Mouse (Mus musculus): ENCODE measurements at regions not wholly inside any gene's neighbourhood (a gene's known extent, or its start where the extent isn't known, plus 50 kb on each side); places are given as distances from the start of the nearest gene placed in this dataset.
"Not testable (repeated sequence)": the region's sequence is repeated elsewhere in the genome, so short reads cannot be mapped to it uniquely, and the experiment has no call there.

- no peak for ATAC-seq (ENCODE audit: insufficient number of reproducible peaks, low FRiP score, low TSS enrichment)
These were observed 53.4 kb upstream of the Castor2 start for GRCm38 (mm10) chr5:134046086-134046485.

GRCm38 (mm10) chr5:134042938-134043337, 56.6 kb upstream of the Castor2 start:
- ATAC-seq (ENCODE audit: insufficient number of reproducible peaks, low FRiP score, low TSS enrichment), result not testable (repeated sequence)

DNA sequence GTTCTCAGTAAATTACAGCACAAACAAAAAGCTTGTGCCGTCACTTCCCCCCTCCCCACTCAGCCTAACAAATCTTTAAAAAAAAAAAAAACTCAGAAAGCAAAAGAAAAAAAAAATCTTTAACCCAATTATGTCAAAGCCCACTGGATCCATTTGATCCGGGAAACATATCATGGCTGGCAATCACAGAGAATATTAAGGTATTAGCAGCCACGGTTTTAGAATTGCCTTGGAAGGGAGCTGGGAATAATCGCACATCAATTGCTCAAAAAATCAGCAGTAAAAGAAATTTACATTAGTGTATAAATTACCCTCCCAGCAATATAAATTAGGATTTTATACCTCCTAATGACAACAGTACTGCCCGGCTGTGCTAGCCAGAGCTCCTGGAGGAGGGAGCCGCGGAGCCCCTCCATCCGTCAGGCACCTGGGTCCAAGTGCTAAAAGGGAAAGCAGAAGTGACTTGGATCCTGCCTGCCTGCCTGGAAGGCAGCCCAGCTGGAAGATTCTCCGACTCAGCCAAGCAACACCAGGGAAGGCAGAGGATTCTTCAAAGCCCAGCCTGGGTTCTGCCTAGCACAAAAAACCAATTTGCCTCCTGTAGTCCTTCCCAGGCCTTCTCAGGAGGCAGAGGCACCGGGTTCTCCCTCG, 72.1 kb upstream of the Castor2 start:
- no peak; the same call in 1 of the 2 replicates for ATAC-seq (ENCODE audit: insufficient number of reproducible peaks, low FRiP score, low TSS enrichment)

DNA sequence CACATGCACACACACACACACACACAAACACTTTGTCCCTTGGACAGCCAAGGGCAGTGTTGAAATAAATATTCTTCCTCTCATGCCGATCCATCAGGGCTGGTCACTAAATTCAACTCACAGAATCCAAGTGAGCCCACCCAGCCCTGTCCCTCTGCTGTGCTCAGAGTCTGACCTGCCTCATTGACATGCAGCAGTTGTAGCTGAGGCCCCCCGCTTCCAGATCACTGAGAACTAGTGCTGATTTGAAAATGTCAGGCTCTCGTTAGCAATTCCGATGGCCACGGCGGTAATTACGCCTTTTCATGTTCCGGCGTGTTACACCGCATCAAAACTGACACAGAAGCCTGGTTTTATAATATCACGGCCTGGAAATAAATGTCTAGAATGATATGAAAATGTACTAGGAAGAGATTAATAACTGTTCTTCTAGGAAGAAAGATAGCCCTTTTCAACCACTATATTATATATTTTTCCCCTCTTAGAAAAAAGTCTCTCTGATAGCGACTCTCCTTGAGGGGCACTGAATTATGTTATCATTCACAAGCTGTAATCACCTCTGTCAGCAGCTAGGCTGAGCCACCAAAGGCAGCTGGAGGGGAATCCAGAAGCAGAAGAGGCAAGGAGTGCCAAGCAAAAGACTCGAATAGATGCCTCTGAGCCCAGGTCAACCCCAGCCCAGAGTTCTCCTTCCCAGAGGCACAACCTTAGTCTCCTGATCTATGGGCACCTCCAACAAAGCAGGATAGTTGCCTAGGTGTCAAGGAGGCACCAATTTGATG, 79.7 kb upstream of the Castor2 start:
- no peak for ATAC-seq (ENCODE audit: insufficient number of reproducible peaks, low FRiP score, low TSS enrichment)

DNA sequence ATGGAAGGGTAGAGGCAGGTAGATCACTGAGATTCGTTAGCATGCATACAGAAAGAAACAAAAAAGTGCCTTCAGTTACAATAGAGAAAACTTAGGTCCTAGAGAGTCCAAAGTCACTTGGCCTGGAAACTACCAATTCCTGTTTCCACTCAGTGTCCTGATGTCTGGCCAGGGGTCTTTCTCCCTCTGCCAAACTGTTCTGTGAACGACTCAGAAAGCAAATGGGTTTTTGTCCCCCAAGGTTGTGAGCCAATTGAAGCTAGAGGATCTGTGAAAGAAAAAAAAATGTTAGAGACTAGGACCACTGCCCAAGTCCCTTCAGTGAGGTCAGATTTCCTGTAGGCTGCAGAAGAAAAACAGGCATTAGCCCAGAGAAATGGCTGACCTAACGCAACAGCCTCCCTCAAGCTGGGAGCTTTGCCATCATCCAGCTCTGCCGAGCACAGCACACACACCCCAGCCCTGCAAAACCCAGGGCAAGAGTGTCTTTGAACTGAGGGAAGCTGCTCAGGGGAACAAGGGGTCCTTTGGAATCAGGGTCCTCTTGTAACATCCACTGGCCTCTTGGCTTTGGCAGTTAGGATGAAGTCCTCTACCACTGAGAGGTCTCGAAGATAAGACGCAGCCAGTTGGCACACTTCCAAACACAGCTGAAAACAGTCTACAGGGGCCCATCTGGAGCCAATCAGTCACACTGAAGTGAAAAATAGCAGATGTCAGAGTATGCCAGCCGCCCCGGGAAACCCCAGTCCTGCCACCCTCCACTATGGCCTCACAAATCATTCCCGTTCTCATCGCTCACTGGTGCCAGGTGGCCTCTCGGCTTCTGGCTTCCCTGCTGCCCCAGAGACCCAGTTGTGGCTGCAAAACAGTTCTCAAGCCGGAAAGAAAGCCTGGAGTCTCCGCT, 85.0 kb upstream of the Castor2 start:
- no peak for ATAC-seq (ENCODE audit: insufficient number of reproducible peaks, low FRiP score, low TSS enrichment)

- no peak for ATAC-seq (ENCODE audit: insufficient number of reproducible peaks, low FRiP score, low TSS enrichment)
These were observed 86.3 kb upstream of the Castor2 start for GRCm38 (mm10) chr5:134013206-134013605.

- ATAC-seq (ENCODE audit: insufficient number of reproducible peaks, low FRiP score, low TSS enrichment), result no peak
These were observed 89.7 kb upstream of the Castor2 start for GRCm38 (mm10) chr5:134009843-134010242.

GRCm38 (mm10) chr5:134007127-134007771, 92.3 kb upstream of the Castor2 start:
- ATAC-seq (ENCODE audit: insufficient number of reproducible peaks, low FRiP score, low TSS enrichment), result peak; percentile 57

GRCm38 (mm10) chr5:134006470-134007126, 92.9 kb upstream of the Castor2 start:
- peak; percentile 77 for ATAC-seq (ENCODE audit: insufficient number of reproducible peaks, low FRiP score, low TSS enrichment)

DNA sequence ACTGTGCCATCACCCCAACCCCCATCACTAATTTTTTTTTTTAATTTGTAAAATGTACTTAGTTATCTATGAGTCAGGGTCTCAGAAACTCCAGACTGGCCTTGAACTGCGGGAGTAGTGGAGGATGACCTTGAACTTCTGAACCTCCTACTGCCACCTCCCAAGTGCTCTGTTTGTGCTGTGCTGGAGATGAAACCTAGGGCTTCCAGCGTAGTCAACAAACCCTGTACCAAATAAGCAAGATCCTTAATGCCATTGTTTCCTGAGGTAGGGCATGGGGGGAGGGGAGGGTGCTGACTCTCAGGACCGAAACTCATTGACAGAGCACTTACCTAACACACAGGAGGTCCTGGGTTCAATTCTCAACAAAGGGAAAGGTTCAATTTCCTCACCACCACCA, 93.5 kb upstream of the Castor2 start:
- no peak for ATAC-seq (ENCODE audit: insufficient number of reproducible peaks, low FRiP score, low TSS enrichment)

GRCm38 (mm10) chr5:134000100-134000499, 99.4 kb upstream of the Castor2 start:
- no peak for ATAC-seq (ENCODE audit: insufficient number of reproducible peaks, low FRiP score, low TSS enrichment)

GRCm38 (mm10) chr5:133999698-134000097, 99.8 kb upstream of the Castor2 start:
- ATAC-seq (ENCODE audit: insufficient number of reproducible peaks, low FRiP score, low TSS enrichment), result no peak

DNA sequence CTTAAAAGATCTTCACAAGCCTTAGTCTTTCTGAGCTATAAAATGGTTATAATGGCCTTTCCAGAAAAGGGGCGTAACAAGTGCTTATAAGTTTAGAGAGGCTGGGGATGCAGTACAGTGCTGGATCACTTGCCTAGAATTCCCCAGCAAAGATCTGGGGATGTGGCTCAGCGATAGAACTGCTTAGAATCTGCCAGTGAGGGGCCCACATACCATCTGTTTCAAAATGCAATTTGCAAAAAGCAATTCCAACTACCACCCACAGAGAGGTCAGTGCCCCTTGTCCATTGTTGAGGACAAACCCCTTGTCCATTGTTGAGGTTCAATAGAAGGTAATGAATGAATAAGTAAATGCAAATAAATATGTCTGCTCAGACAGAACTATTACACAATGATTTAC, 107.5 kb upstream of the Castor2 start:
- no peak for ATAC-seq (ENCODE audit: insufficient number of reproducible peaks, low FRiP score, low TSS enrichment)

DNA sequence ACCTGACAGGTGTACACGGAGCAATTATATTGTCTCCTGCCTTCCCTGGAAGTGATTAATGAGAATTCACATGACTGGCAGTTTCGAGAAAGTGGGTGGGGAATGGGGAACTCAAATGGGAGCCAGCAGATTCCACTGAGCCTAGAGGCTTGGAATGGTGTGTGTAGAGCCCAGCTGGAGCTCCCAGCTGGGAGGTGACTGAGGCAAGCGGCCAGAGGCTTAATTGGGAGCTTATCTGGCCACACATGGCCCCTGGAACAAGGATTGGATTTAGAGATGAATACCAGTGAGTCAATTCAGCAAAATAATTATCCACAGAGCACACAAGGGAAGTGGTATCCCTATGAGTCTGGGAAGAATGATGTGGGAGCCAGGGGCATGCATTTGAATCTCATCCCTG, 108.0 kb upstream of the Castor2 start:
- ATAC-seq (ENCODE audit: insufficient number of reproducible peaks, low FRiP score, low TSS enrichment), result no peak

DNA sequence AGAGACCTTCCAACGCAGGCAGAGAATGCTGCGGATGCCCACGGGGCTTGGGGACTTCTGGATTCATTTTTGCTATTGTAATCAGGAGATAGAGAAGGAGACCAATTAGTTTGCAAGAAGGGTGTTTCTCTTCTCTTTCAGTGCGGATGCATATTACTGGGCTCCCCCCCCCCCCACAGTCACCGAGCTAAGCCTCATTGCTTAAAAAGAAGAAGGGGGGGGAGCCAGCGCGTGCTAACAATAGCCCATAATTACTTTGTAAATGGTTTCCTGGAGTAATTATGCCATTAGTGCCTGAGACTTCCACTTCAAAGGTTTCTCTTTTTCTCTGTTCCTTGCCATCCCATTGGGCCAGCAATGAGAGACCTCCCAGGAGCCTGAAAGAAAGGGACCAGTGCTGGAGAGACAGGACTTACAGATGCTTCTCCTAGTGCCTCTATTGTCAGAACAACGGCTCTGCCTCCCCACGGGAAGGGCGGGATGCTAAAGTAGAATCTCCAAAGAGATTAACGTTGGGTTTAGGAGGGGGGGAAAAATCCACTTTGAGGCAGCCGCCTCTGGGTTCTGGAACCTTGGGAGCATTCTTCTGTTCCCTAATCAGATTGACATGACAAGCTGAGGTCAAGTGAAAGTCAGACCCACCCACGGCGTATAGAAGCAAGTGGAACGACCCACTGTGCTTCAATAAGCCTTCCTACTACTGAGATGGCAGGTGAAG, 116.1 kb upstream of the Castor2 start:
- ATAC-seq (ENCODE audit: insufficient number of reproducible peaks, low FRiP score, low TSS enrichment), result no peak

DNA sequence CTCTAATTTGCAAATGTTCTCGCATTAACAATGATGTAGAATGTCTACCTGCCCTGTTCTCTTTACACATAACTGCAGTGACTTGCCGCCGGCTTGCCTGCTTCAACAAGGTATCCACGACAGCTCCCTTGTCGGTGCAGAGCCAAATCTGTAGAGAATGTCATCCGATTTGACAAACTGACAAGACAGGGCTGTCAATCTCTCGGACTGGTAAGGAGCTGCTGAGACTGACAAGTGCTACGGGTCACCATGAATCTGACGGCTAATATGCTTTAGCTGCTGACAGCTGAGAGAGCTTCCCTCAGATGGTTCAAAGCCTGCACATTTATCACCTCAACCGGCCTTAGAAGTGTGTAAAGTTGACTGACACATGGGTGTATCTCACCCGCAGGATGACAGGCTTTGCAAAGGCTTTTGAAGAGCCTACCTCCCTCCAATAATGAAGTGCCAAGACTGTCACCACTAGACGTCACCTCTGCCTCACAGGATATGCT, 129.0 kb upstream of the Castor2 start:
- ATAC-seq (ENCODE audit: insufficient number of reproducible peaks, low FRiP score, low TSS enrichment), result no peak

- ATAC-seq (ENCODE audit: insufficient number of reproducible peaks, low FRiP score, low TSS enrichment), result no peak
These were observed 136.2 kb upstream of the Castor2 start for GRCm38 (mm10) chr5:133963301-133963700.

DNA sequence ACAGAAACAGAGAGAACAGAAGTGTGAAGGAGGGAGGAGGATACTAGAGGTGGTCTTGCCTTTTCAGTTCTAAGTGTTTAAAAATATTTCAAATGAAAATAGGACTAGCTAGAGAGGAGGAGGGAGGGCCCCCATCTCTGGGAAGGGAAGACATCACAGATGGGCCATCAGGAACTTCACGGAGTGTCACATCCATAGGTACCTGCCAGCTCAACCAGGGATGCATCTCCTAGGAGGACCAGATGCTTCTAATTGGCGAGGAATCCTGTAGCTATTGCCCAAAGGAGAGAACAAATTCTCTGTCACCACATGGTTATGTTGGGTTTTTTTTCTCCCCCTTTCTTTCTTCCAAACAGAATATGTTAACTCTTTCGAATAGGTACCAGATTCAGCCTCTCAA, 158.7 kb upstream of the Castor2 start:
- peak; percentile 90 for ATAC-seq (ENCODE audit: insufficient number of reproducible peaks, low FRiP score, low TSS enrichment)

GRCm38 (mm10) chr5:133940030-133940429, 159.5 kb upstream of the Castor2 start:
- ATAC-seq (ENCODE audit: insufficient number of reproducible peaks, low FRiP score, low TSS enrichment), result no peak
